Mouse (Mus musculus) E14TG2a.4 (cell line): Measurements from ENCODE around the gene Tubb2a.

ENCODE experiments used
- H3K27me3 ChIP-seq: 2 replicates; pipeline ENCODE4 v1.6.1; 2014; ENCODE audit warnings: low read length, control low read depth; ENCODE audit not compliant: insufficient read depth
- H3K36me3 ChIP-seq: 2 replicates; pipeline ENCODE4 v1.6.1; 2014; ENCODE audit warnings: low read length, control low read depth; ENCODE audit not compliant: insufficient read depth
- H3K4me1 ChIP-seq: replicated peaks from 2 replicates; pipeline ENCODE4 v1.6.1; 2014; ENCODE audit warnings: low read depth, low read length, control low read depth
- H3K4me3 ChIP-seq: replicated peaks from 2 replicates; pipeline ENCODE4 v1.5.1; 2014; ENCODE audit warnings: mild to moderate bottlenecking, low read length
- H3K9me3 ChIP-seq: 2 replicates; pipeline ENCODE4 v1.6.1; 2014; ENCODE audit warnings: low read length, control low read depth
- CTCF ChIP-seq: conservative IDR thresholded peaks from 2 replicates; pipeline ENCODE4 v1.5.1; 2014; ENCODE audit warnings: low read length
- NANOG ChIP-seq: IDR thresholded peaks from 2 replicates; pipeline ENCODE4 v1.6.1; 2014; ENCODE audit warnings: borderline replicate concordance, low read length, mixed read lengths
- POU5F1 ChIP-seq: IDR thresholded peaks from 2 replicates; pipeline ENCODE4 v1.6.1; 2014; ENCODE audit warnings: low read length, borderline replicate concordance

Tubb2a gene

GRCm38 (mm10) chr13:34112369-34113081, 34.7 kb upstream of the Tubb2a start:
- no peak overlapping the region for H3K4me3 ChIP-seq
- TF ChIP-seq POU5F1 (no peak), CTCF (no peak), NANOG (no peak)
- peaks cover 81% of the 10 kb centered on the region for H3K4me1 ChIP-seq
- H3K9me3 ChIP-seq = no peaks in the 10 kb centered on the region
- H3K36me3 ChIP-seq = peaks cover 41% of the 10 kb centered on the region
- H3K27me3 ChIP-seq = no peaks in the 10 kb centered on the region

- Histone ChIP-seq H3K27me3 (no peaks in the 10 kb centered on the region), H3K36me3 (peaks cover 41% of the 10 kb centered on the region), H3K4me3 (no peak overlapping the region), H3K4me1 (peaks cover 86% of the 10 kb centered on the region), H3K9me3 (no peaks in the 10 kb centered on the region)
- no peak for TF ChIP-seq CTCF
- no peak for TF ChIP-seq POU5F1
- TF ChIP-seq NANOG = no peak
Observed at GRCm38 (mm10) chr13:34111878-34112277, 34.1 kb upstream of the Tubb2a start.

GRCm38 (mm10) chr13:34111019-34111418, 33.2 kb upstream of the Tubb2a start:
- Histone ChIP-seq H3K9me3 (no peaks in the 10 kb centered on the region), H3K4me3 (0 out of 2 replicates have a peak overlapping the region, but pooled peaks have one; percentile 27), H3K27me3 (no peaks in the 10 kb centered on the region), H3K36me3 (peaks cover 33% of the 10 kb centered on the region), H3K4me1 (peaks cover 88% of the 10 kb centered on the region)
- no peak for TF ChIP-seq NANOG
- TF ChIP-seq CTCF = no peak
- no peak for TF ChIP-seq POU5F1

- Histone ChIP-seq H3K4me1 (peaks cover 76% of the 10 kb centered on the region), H3K36me3 (peaks cover 21% of the 10 kb centered on the region), H3K27me3 (no peaks in the 10 kb centered on the region), H3K4me3 (peak overlapping the region; percentile 35), H3K9me3 (no peaks in the 10 kb centered on the region)
- TF ChIP-seq POU5F1 (peak; percentile 90), CTCF (no peak), NANOG (peak; percentile 90)
Observed at GRCm38 (mm10) chr13:34109677-34110058, 31.9 kb upstream of the Tubb2a start.

GRCm38 (mm10) chr13:34109035-34109676, 31.3 kb upstream of the Tubb2a start:
- Histone ChIP-seq H3K36me3 (peaks cover 16% of the 10 kb centered on the region), H3K4me1 (peaks cover 71% of the 10 kb centered on the region), H3K4me3 (peak overlapping the region; percentile 35), H3K27me3 (no peaks in the 10 kb centered on the region), H3K9me3 (no peaks in the 10 kb centered on the region)
- TF ChIP-seq NANOG = no peak
- TF ChIP-seq POU5F1 = no peak
- no peak for TF ChIP-seq CTCF

GRCm38 (mm10) chr13:34106999-34107398, 29.2 kb upstream of the Tubb2a start:
- Histone ChIP-seq H3K27me3 (no peaks in the 10 kb centered on the region), H3K9me3 (no peaks in the 10 kb centered on the region), H3K4me3 (no peak overlapping the region), H3K4me1 (peaks cover 57% of the 10 kb centered on the region), H3K36me3 (0 out of 2 replicates have a peak, but pooled peaks cover 4% of the 10 kb centered on the region)
- TF ChIP-seq POU5F1 = no peak
- TF ChIP-seq CTCF = no peak
- no peak for TF ChIP-seq NANOG

GRCm38 (mm10) chr13:34106256-34106655, 28.4 kb upstream of the Tubb2a start:
- H3K9me3 ChIP-seq = no peaks in the 10 kb centered on the region

GRCm38 (mm10) chr13:34105364-34105763, 27.6 kb upstream of the Tubb2a start:
- no peak overlapping the region for H3K4me3 ChIP-seq
- TF ChIP-seq POU5F1 (no peak), NANOG (no peak), CTCF (no peak)
- no peaks in the 10 kb centered on the region for H3K36me3 ChIP-seq
- H3K9me3 ChIP-seq = no peaks in the 10 kb centered on the region
- peaks cover 41% of the 10 kb centered on the region for H3K4me1 ChIP-seq
- H3K27me3 ChIP-seq = no peaks in the 10 kb centered on the region

More at GRCm38 (mm10) chr13:34106256-34106655, 28.4 kb upstream of the Tubb2a start:
- peaks cover 50% of the 10 kb centered on the region for H3K4me1 ChIP-seq
- 0 out of 2 replicates have a peak, but pooled peaks cover 3% of the 10 kb centered on the region for H3K36me3 ChIP-seq
- no peak overlapping the region for H3K4me3 ChIP-seq
- H3K27me3 ChIP-seq = no peaks in the 10 kb centered on the region
- TF ChIP-seq NANOG (no peak), CTCF (no peak), POU5F1 (no peak)

- H3K4me1 ChIP-seq = peaks cover 13% of the 10 kb centered on the region
- no peaks in the 10 kb centered on the region for H3K36me3 ChIP-seq
- no peak overlapping the region for H3K4me3 ChIP-seq
- H3K27me3 ChIP-seq = no peaks in the 10 kb centered on the region
- no peak for TF ChIP-seq POU5F1
- no peak for TF ChIP-seq CTCF
- peaks cover 6% of the 10 kb centered on the region for H3K9me3 ChIP-seq
Observed at GRCm38 (mm10) chr13:34101908-34102307, 24.1 kb upstream of the Tubb2a start.
